Comparison of ENCODE assay signal across 8 mouse cellular contexts in the genomic region with DNA sequence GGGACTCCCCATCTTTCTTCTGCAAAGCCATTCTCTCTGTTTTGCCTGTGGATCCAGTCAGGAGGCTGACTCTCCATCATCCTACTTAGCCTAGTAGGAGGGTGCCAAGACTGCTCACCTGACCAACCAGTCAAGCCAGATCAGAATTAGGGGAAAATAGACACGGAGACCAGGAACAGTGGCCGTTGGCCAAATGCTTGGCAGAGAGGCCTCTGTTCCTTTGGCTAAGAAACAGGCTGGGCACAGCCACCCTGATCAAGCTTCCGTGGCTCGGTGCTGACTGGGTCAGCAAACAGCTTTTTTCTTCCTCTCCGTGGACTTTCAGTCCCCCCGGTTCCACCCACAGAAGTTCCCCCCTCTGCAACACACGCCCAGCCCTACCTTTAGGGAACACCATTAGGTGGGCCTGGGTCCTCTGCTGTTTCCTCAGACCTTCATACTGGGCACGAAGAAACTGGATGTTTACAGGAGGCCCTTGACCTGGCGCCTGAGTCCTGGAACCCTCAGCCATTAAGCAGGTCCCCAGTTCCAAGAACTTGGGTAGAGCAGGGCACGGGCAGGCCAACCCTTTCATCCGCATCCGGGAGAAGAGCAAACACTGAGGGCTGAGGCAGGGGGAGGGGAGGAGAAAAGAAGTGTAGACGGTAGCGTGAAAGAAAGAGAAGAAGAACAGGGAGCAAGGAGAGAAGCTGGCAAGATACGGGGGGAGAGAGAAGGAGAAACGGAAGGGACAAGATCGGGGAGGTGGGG. TPM values are rescaled to one million over a fixed set of nuclear protein-coding genes. Genes with fewer than 3 reads are reported as not detected.
DNase-seq lines count a peak whose midpoint lies in the region; ATAC-seq lines count a peak whose summit lies in the region.

No protein-coding gene starts in this region.

- H3K27ac ChIP-seq in heart, embryonic 10.5 days: 0 out of 2 replicates have a peak overlapping the region, but pooled peaks have one; percentile 62
- H3K27ac ChIP-seq in kidney, embryonic 16.5 days (ENCODE audit: low read length): peak overlapping the region; percentile 44
- H3K27ac ChIP-seq in lung, embryonic 15.5 days: peak overlapping the region; percentile 89

- peak overlapping the region; percentile 50 for H3K4me2 ChIP-seq in kidney, embryonic 16.5 days (replicated peaks; ENCODE audit: low read depth, low read length)
- H3K4me2 ChIP-seq in lung, embryonic 15.5 days: peak overlapping the region; percentile 52

- H3K4me3 ChIP-seq in heart, embryonic 10.5 days: peak overlapping the region; percentile 48
- peak overlapping the region; percentile 21 for H3K4me3 ChIP-seq in kidney, embryonic 16.5 days (ENCODE audit: low read length)
- peak overlapping the region; percentile 30 for H3K4me3 ChIP-seq in lung, embryonic 15.5 days

- H3K27me3 ChIP-seq in heart, embryonic 10.5 days (ENCODE audit: insufficient read depth, poor library complexity, severe bottlenecking): peaks cover 24% of the 10 kb centered on the region
- H3K27me3 ChIP-seq in kidney, embryonic 16.5 days (ENCODE audit: insufficient read depth, low read length): no peaks in the 10 kb centered on the region
- no peaks in the 10 kb centered on the region for H3K27me3 ChIP-seq in lung, embryonic 15.5 days

- ATAC-seq in kidney, embryonic 16.5 days (ENCODE audit: low FRiP score, low TSS enrichment): peak; percentile 52
- ATAC-seq in lung, embryonic 15.5 days (ENCODE audit: borderline replicate concordance, extremely low read depth, low FRiP score, low TSS enrichment): peak; percentile 60

- no peaks in the 10 kb centered on the region for H3K9me3 ChIP-seq in heart, embryonic 10.5 days
- H3K9me3 ChIP-seq in kidney, embryonic 16.5 days (ENCODE audit: low read length): 0 out of 2 replicates have a peak, but pooled peaks cover 3% of the 10 kb centered on the region
- H3K9me3 ChIP-seq in lung, embryonic 15.5 days: no peaks in the 10 kb centered on the region

- H3K9ac ChIP-seq in kidney, embryonic 16.5 days (replicated peaks; ENCODE audit: low read length): peak overlapping the region; percentile 45; the same call in 1 of the 2 replicates
- H3K9ac ChIP-seq in lung, embryonic 15.5 days: peak overlapping the region; percentile 22; the same call in 1 of the 2 replicates

- 32% methylated on average over 17 of the region's 17 CpGs for WGBS in heart, embryonic 10.5 days
- 34% methylated on average over 17 of the region's 17 CpGs for WGBS in kidney, embryonic 16.5 days
- WGBS in lung, embryonic 15.5 days: 25% methylated on average over 17 of the region's 17 CpGs

- DNase-seq in adrenal gland, adult 2 months: peak; percentile 57
- no peak for DNase-seq in adrenal gland, adult 18-20 months (ENCODE audit: low spot score in 2 of 2)
- DNase-seq in thymus, postnatal 25 days: peak; percentile 27
- no peak for DNase-seq in thymus, postnatal 10 days (ENCODE audit: low spot score in 2 of 2)
- DNase-seq in heart, embryonic 10.5 days (ENCODE audit: low spot score): no peak
- no peak for DNase-seq in T-cell, adult 2 months (ENCODE audit: low spot score)

- H3K36me3 ChIP-seq in heart, embryonic 10.5 days: no peaks in the 10 kb centered on the region
- H3K36me3 ChIP-seq in kidney, embryonic 16.5 days (ENCODE audit: insufficient read depth, low read length): no peaks in the 10 kb centered on the region
- no peaks in the 10 kb centered on the region for H3K36me3 ChIP-seq in lung, embryonic 15.5 days

- H3K4me1 ChIP-seq in heart, embryonic 10.5 days: peaks cover 25% of the 10 kb centered on the region
- H3K4me1 ChIP-seq in kidney, embryonic 16.5 days (ENCODE audit: insufficient read depth, low read length): peaks cover 30% of the 10 kb centered on the region
- peaks cover 25% of the 10 kb centered on the region for H3K4me1 ChIP-seq in lung, embryonic 15.5 days

RNA-seq across cellular contexts. Expression of gene D630039A03Rik, which starts 0.7 kb away (rescaled TPM):
- total RNA-seq in adrenal gland, adult 2 months (2021): 10 to 100 TPM; 11.5 to 11.6 TPM
- polyA plus RNA-seq in adrenal gland, adult 2 months (2012; rRNA removed): 3.8 and 4.9 TPM in 2 replicates
- total RNA-seq in adrenal gland, adult 18-20 months (2021): 10 to 100 TPM in 1 of 2 experiments, 1 to 10 TPM in 1; 9.7 to 14.0 TPM
- 0.05 and 0.28 TPM in 2 replicates for polyA plus RNA-seq in heart, embryonic 10.5 days (2016; fragmentation: Nextera tagmentation; extraction: Ambion mirVana)
- polyA plus RNA-seq in kidney, embryonic 16.5 days (2015; fragmentation: Nextera tagmentation; extraction: Ambion mirVana): 1.7 and 2.2 TPM in 2 replicates
- 2.7 and 3.0 TPM in 2 replicates for polyA plus RNA-seq in lung, embryonic 15.5 days (2015; fragmentation: Nextera tagmentation; extraction: Ambion mirVana)

RNA-seq across cellular contexts. Expression of gene Txn1, which starts 40.8 kb away (rescaled TPM):
- 100 to 1,000 TPM; 264 to 311 TPM for total RNA-seq in adrenal gland, adult 2 months (2021)
- polyA plus RNA-seq in adrenal gland, adult 2 months (2012; rRNA removed): 61.2 and 69.7 TPM in 2 replicates
- 100 to 1,000 TPM; 260 to 272 TPM for total RNA-seq in adrenal gland, adult 18-20 months (2021)
- polyA plus RNA-seq in heart, embryonic 10.5 days (2016; fragmentation: Nextera tagmentation; extraction: Ambion mirVana): 320 and 354 TPM in 2 replicates
- polyA plus RNA-seq in kidney, embryonic 16.5 days (2015; fragmentation: Nextera tagmentation; extraction: Ambion mirVana): 426 and 432 TPM in 2 replicates
- 445 and 492 TPM in 2 replicates for polyA plus RNA-seq in lung, embryonic 15.5 days (2015; fragmentation: Nextera tagmentation; extraction: Ambion mirVana)

Comparison
In these comparisons a context has a peak if more than half of its experiments do, and no peak if none do; other contexts are left out.
1. DNase-seq: peak in adrenal gland, adult 2 months (single experiment) and thymus, postnatal 25 days (single experiment); none in adrenal gland, adult 18-20 months (0 of 2), thymus, postnatal 10 days (0 of 2), heart, embryonic 10.5 days (single experiment) and T-cell, adult 2 months (single experiment).
2. Peak in every context shown above with its lines, with median percentiles within 50 percentile points of each other: H3K27ac ChIP-seq and H3K4me3 ChIP-seq.